Mouse (Mus musculus): ENCODE measurements at regions not wholly inside any gene's neighbourhood (a gene's known extent, or its start where the extent isn't known, plus 50 kb on each side); places are given as distances from the start of the nearest gene placed in this dataset.

DNA sequence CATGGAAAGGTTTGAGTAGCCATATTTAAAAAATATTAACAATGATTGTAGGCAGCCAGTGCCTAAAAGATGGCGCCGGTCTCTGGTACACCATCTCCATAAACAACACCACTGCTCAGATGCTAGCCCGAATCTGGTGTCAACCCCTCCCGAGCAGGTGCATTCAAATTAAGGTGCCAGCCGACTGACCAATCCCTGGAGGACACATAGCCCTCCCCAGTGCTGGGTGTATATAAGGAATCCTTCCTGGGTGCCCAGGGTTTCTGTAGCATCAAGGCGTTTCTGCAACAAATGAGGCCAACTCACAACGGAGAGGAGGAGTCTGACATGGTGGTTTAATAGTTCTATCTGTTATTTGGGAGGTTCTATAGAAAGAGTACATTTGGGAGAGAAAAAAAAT, 1219.6 kb downstream of the Gsdmc2 start:
- H3K4me1 ChIP-seq (replicated peaks; ENCODE audit: control insufficient read depth, insufficient read depth, low read length) = no peaks in the 10 kb centered on the region
- whole genome bisulfite sequencing = 96% methylated on average over 7 of the region's 7 CpGs
- TF ChIP-seq CTCF (IDR thresholded peaks at IDR 0.05; ENCODE audit: borderline replicate concordance, control insufficient read depth, extremely low read depth, insufficient read depth, low read length, poor library complexity) (no peak), POLR2A (IDR thresholded peaks at IDR 0.05; ENCODE audit: control insufficient read depth, extremely low read depth, insufficient read depth, low read length, poor library complexity) (no peak)
- H3K27ac ChIP-seq (ENCODE audit: control insufficient read depth, insufficient read depth, low read length) = no peak overlapping the region
- DNase-seq = no peak
- no peaks in the 10 kb centered on the region for H3K27me3 ChIP-seq (ENCODE audit: control insufficient read depth, insufficient read depth, low read length)
- no peaks in the 10 kb centered on the region for H3K36me3 ChIP-seq (ENCODE audit: control insufficient read depth, insufficient read depth, low read length)
- no peak overlapping the region for H3K4me3 ChIP-seq (ENCODE audit: control insufficient read depth, insufficient read depth, low read length)

GRCm38 (mm10) chr15:62616042-62616441, 1228.9 kb downstream of the Gsdmc2 start:
- H3K27ac ChIP-seq (ENCODE audit: control insufficient read depth, insufficient read depth, low read length) = no peak overlapping the region
- H3K36me3 ChIP-seq (ENCODE audit: control insufficient read depth, insufficient read depth, low read length) = no peaks in the 10 kb centered on the region
- H3K4me1 ChIP-seq (replicated peaks; ENCODE audit: control insufficient read depth, insufficient read depth, low read length) = no peaks in the 10 kb centered on the region
- no peak for TF ChIP-seq POLR2A (IDR thresholded peaks at IDR 0.05; ENCODE audit: control insufficient read depth, extremely low read depth, insufficient read depth, low read length, poor library complexity)
- no peak for TF ChIP-seq CTCF (IDR thresholded peaks at IDR 0.05; ENCODE audit: borderline replicate concordance, control insufficient read depth, extremely low read depth, insufficient read depth, low read length, poor library complexity)
- H3K4me3 ChIP-seq (ENCODE audit: control insufficient read depth, insufficient read depth, low read length) = no peak overlapping the region
- DNase-seq = no peak
- no peaks in the 10 kb centered on the region for H3K27me3 ChIP-seq (ENCODE audit: control insufficient read depth, insufficient read depth, low read length)
- WGBS = 98% methylated on average over 5 of the region's 5 CpGs

DNA sequence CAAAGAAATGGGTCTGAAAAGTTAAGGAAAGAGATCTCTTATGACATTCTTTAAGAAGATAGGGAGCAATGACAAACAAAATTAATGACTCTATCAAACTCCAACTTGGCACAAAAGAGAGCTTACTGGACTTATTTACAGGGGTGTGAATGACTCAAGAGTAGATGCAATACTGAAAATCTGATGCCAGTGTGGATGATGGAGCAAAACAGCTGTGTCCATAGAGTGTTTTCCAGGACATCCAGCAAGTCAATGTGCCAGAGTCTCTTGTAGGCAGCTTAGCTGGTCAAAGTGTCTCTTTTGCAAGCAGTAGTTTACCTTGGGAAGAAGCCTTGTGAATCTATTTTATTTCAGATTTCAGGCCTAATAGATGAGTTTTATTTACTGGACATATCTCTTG, 1248.2 kb downstream of the Gsdmc2 start:
- H3K36me3 ChIP-seq (ENCODE audit: control insufficient read depth, insufficient read depth, low read length) = no peaks in the 10 kb centered on the region
- H3K4me3 ChIP-seq (ENCODE audit: control insufficient read depth, insufficient read depth, low read length) = no peak overlapping the region
- TF ChIP-seq CTCF (IDR thresholded peaks at IDR 0.05; ENCODE audit: borderline replicate concordance, control insufficient read depth, extremely low read depth, insufficient read depth, low read length, poor library complexity) = no peak
- TF ChIP-seq POLR2A (IDR thresholded peaks at IDR 0.05; ENCODE audit: control insufficient read depth, extremely low read depth, insufficient read depth, low read length, poor library complexity) = no peak
- H3K4me1 ChIP-seq (replicated peaks; ENCODE audit: control insufficient read depth, insufficient read depth, low read length) = no peaks in the 10 kb centered on the region
- no peak overlapping the region for H3K27ac ChIP-seq (ENCODE audit: control insufficient read depth, insufficient read depth, low read length)
- H3K27me3 ChIP-seq (ENCODE audit: control insufficient read depth, insufficient read depth, low read length) = no peaks in the 10 kb centered on the region
- no peak for DNase-seq

DNA sequence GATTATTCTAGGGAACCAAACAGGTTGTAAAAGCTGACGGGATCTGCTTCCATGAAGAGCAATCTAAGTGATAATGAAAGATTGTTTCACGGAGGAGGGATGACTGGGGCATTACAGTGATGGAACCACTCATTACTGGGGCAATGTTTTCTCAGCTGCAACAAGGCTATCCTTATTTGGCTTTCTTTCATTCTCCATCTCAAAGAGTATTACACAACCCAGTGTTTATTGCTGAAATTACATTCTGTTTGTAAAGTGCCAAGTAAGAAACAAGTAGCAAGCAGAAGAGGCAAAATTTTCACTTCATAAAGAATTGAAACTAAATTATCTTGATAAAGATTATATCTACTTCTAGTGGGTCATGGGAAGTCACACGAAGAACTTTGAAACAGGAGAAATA, 1256.4 kb downstream of the Gsdmc2 start:
- H3K4me1 ChIP-seq (replicated peaks; ENCODE audit: control insufficient read depth, insufficient read depth, low read length) = no peaks in the 10 kb centered on the region
- no peak for DNase-seq
- H3K27me3 ChIP-seq (ENCODE audit: control insufficient read depth, insufficient read depth, low read length) = no peaks in the 10 kb centered on the region
- no peak overlapping the region for H3K27ac ChIP-seq (ENCODE audit: control insufficient read depth, insufficient read depth, low read length)
- no peaks in the 10 kb centered on the region for H3K36me3 ChIP-seq (ENCODE audit: control insufficient read depth, insufficient read depth, low read length)
- TF ChIP-seq POLR2A (IDR thresholded peaks at IDR 0.05; ENCODE audit: control insufficient read depth, extremely low read depth, insufficient read depth, low read length, poor library complexity) = no peak
- TF ChIP-seq CTCF (IDR thresholded peaks at IDR 0.05; ENCODE audit: borderline replicate concordance, control insufficient read depth, extremely low read depth, insufficient read depth, low read length, poor library complexity) = no peak
- 83% methylated on average over 3 of the region's 3 CpGs for WGBS
- H3K4me3 ChIP-seq (ENCODE audit: control insufficient read depth, insufficient read depth, low read length) = no peak overlapping the region

DNA sequence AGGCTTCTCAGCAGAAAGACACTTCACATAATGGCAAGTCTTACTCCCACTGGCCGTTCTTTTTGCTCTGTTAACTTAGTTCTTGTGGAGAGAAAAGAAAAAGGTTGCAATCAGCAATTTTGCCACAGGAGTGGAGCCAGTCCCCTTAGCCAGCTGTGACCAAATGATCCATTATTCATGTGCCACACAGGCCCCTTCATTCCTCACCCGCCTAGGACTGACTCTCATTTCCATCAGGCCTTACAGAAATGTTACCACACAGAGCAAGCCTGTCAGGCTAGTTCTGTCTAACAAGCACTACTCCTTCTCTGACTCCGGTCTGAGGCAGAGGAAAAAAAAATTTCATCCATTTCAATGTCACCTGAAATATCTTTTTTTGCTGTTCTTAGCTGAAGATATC, 1266.2 kb downstream of the Gsdmc2 start:
- no peaks in the 10 kb centered on the region for H3K36me3 ChIP-seq (ENCODE audit: control insufficient read depth, insufficient read depth, low read length)
- WGBS = 96% methylated on average over 3 of the region's 3 CpGs
- no peak overlapping the region for H3K4me3 ChIP-seq (ENCODE audit: control insufficient read depth, insufficient read depth, low read length)
- no peaks in the 10 kb centered on the region for H3K27me3 ChIP-seq (ENCODE audit: control insufficient read depth, insufficient read depth, low read length)
- DNase-seq = no peak
- TF ChIP-seq POLR2A (IDR thresholded peaks at IDR 0.05; ENCODE audit: control insufficient read depth, extremely low read depth, insufficient read depth, low read length, poor library complexity) (no peak), CTCF (IDR thresholded peaks at IDR 0.05; ENCODE audit: borderline replicate concordance, control insufficient read depth, extremely low read depth, insufficient read depth, low read length, poor library complexity) (no peak)
- no peak overlapping the region for H3K27ac ChIP-seq (ENCODE audit: control insufficient read depth, insufficient read depth, low read length)
- H3K4me1 ChIP-seq (replicated peaks; ENCODE audit: control insufficient read depth, insufficient read depth, low read length) = no peaks in the 10 kb centered on the region

GRCm38 (mm10) chr15:62575791-62576190, 1269.2 kb downstream of the Gsdmc2 start:
- H3K4me3 ChIP-seq (ENCODE audit: control insufficient read depth, insufficient read depth, low read length) = no peak overlapping the region
- no peak overlapping the region for H3K27ac ChIP-seq (ENCODE audit: control insufficient read depth, insufficient read depth, low read length)
- no peak for TF ChIP-seq POLR2A (IDR thresholded peaks at IDR 0.05; ENCODE audit: control insufficient read depth, extremely low read depth, insufficient read depth, low read length, poor library complexity)
- no peak for TF ChIP-seq CTCF (IDR thresholded peaks at IDR 0.05; ENCODE audit: borderline replicate concordance, control insufficient read depth, extremely low read depth, insufficient read depth, low read length, poor library complexity)
- H3K36me3 ChIP-seq (ENCODE audit: control insufficient read depth, insufficient read depth, low read length) = no peaks in the 10 kb centered on the region
- DNase-seq = no peak
- 96% methylated on average over 2 of the region's 2 CpGs for WGBS
- H3K27me3 ChIP-seq (ENCODE audit: control insufficient read depth, insufficient read depth, low read length) = no peaks in the 10 kb centered on the region; the same call in 1 of the 2 replicates
- H3K4me1 ChIP-seq (replicated peaks; ENCODE audit: control insufficient read depth, insufficient read depth, low read length) = no peaks in the 10 kb centered on the region

GRCm38 (mm10) chr15:62571803-62572202, 1273.2 kb downstream of the Gsdmc2 start:
- TF ChIP-seq POLR2A (IDR thresholded peaks at IDR 0.05; ENCODE audit: control insufficient read depth, extremely low read depth, insufficient read depth, low read length, poor library complexity) (no peak), CTCF (IDR thresholded peaks at IDR 0.05; ENCODE audit: borderline replicate concordance, control insufficient read depth, extremely low read depth, insufficient read depth, low read length, poor library complexity) (no peak)
- no peaks in the 10 kb centered on the region for H3K36me3 ChIP-seq (ENCODE audit: control insufficient read depth, insufficient read depth, low read length)
- WGBS = 96% methylated on average over 7 of the region's 7 CpGs
- no peaks in the 10 kb centered on the region for H3K4me1 ChIP-seq (replicated peaks; ENCODE audit: control insufficient read depth, insufficient read depth, low read length)
- H3K27me3 ChIP-seq (ENCODE audit: control insufficient read depth, insufficient read depth, low read length) = no peaks in the 10 kb centered on the region; the same call in 1 of the 2 replicates
- DNase-seq = no peak
- H3K4me3 ChIP-seq (ENCODE audit: control insufficient read depth, insufficient read depth, low read length) = no peak overlapping the region
- H3K27ac ChIP-seq (ENCODE audit: control insufficient read depth, insufficient read depth, low read length) = no peak overlapping the region
